Mouse (Mus musculus) right cerebral cortex, postnatal 14 days (tissue): ENCODE results near the gene Dydc2.

ENCODE experiments used
- DNase-seq: peaks from one replicate; pipeline ENCODE4 v3.0.0; 2022

Dydc2 gene

DNA sequence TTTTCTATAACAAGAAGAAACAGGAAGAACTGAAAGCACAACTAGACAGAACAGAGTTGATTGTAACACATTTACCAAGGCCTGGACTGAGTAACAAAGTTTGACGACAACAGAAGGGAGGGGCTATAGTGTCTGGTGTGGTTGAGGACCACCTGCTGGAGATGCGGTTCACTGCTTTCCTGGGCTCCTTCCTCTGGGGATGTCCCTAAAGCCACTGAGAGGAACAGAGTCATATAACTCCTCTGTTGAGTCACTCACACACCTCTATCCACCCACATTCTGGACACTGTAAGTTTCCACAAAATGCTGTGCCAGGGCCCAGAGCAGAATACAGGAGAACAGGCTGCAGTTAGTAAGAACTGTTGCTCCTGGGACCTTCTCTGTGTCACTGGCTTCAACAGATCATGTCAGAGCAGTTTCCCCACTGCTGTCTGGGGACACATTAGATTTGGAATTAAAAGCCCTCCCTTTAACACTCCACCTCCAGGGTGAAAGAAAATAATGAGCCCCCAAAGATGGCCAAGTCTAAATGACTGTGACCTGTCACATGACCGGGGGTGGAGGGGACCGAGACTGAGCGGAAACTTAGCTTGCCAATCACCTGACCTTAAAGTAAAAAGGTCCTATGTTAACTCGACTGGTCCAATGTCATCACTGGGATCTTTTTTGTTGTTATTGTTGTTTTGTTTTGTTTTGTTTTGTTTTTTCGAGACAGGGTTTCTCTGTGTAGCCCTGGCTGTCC is 68.9 kb downstream of the Dydc2 start:
- no peak for DNase-seq
